Mouse (Mus musculus): ENCODE measurements at regions not wholly inside any gene's neighbourhood (a gene's known extent, or its start where the extent isn't known, plus 50 kb on each side); places are given as distances from the start of the nearest gene placed in this dataset.

- peak; percentile 53; the same call in 1 of the 2 replicates for ATAC-seq (ENCODE audit: low TSS enrichment)
Measured at GRCm38 (mm10) chr16:44674198-44674597, 49.9 kb upstream of the Nepro start.

- no peak for ATAC-seq (ENCODE audit: low TSS enrichment)
Measured at GRCm38 (mm10) chr16:44672422-44672819, 51.7 kb upstream of the Nepro start.

GRCm38 (mm10) chr16:44671551-44672421, 52.3 kb upstream of the Nepro start:
- no peak for ATAC-seq (ENCODE audit: low TSS enrichment)

- ATAC-seq (ENCODE audit: low TSS enrichment) = no peak
Measured at GRCm38 (mm10) chr16:44668061-44668460, 56.0 kb upstream of the Nepro start.

GRCm38 (mm10) chr16:44667118-44667517, 57.0 kb upstream of the Nepro start:
- ATAC-seq (ENCODE audit: low TSS enrichment) = no peak

- ATAC-seq (ENCODE audit: low TSS enrichment) = no peak
Measured at GRCm38 (mm10) chr16:44666431-44666997, 57.6 kb upstream of the Nepro start.

- no peak for ATAC-seq (ENCODE audit: low TSS enrichment)
Measured at GRCm38 (mm10) chr16:44665491-44665931, 58.6 kb upstream of the Nepro start.

GRCm38 (mm10) chr16:44662966-44663600, 61.0 kb upstream of the Nepro start:
- no peak for ATAC-seq (ENCODE audit: low TSS enrichment)

- no peak for ATAC-seq (ENCODE audit: low TSS enrichment)
Measured at GRCm38 (mm10) chr16:44660996-44661876, 62.9 kb upstream of the Nepro start.

GRCm38 (mm10) chr16:44658306-44658705, 65.8 kb upstream of the Nepro start:
- no peak for ATAC-seq (ENCODE audit: low TSS enrichment)

- no peak for ATAC-seq (ENCODE audit: low TSS enrichment)
Measured at GRCm38 (mm10) chr16:44656181-44656580, 67.9 kb upstream of the Nepro start.

GRCm38 (mm10) chr16:44655306-44655705, 68.8 kb upstream of the Nepro start:
- ATAC-seq (ENCODE audit: low TSS enrichment) = peak; percentile 94

- no peak for ATAC-seq (ENCODE audit: low TSS enrichment)
Measured at GRCm38 (mm10) chr16:44648547-44649223, 75.4 kb upstream of the Nepro start.

- ATAC-seq (ENCODE audit: low TSS enrichment) = peak; percentile 73
Measured at GRCm38 (mm10) chr16:44643992-44644391, 80.1 kb upstream of the Nepro start.

- no peak for ATAC-seq (ENCODE audit: low TSS enrichment)
Measured at GRCm38 (mm10) chr16:44637100-44637499, 78.4 kb upstream of the Boc start.

- ATAC-seq (ENCODE audit: low TSS enrichment) = no peak
Measured at GRCm38 (mm10) chr16:44634486-44634885, 75.8 kb upstream of the Boc start.

- ATAC-seq (ENCODE audit: low TSS enrichment) = no peak; the same call in 1 of the 2 replicates
Measured at GRCm38 (mm10) chr16:44633059-44633667, 74.5 kb upstream of the Boc start.

- ATAC-seq (ENCODE audit: low TSS enrichment) = peak; percentile 80
Measured at GRCm38 (mm10) chr16:44632330-44633058, 73.8 kb upstream of the Boc start.

- no peak for ATAC-seq (ENCODE audit: low TSS enrichment)
Measured at GRCm38 (mm10) chr16:44631357-44632053, 72.8 kb upstream of the Boc start.
